Mouse (Mus musculus): ENCODE measurements around the gene Klrb1b.
"Not testable (repeated sequence)": the region's sequence is repeated elsewhere in the genome, so short reads cannot be mapped to it uniquely, and the experiment has no call there.

Klrb1b gene

DNA sequence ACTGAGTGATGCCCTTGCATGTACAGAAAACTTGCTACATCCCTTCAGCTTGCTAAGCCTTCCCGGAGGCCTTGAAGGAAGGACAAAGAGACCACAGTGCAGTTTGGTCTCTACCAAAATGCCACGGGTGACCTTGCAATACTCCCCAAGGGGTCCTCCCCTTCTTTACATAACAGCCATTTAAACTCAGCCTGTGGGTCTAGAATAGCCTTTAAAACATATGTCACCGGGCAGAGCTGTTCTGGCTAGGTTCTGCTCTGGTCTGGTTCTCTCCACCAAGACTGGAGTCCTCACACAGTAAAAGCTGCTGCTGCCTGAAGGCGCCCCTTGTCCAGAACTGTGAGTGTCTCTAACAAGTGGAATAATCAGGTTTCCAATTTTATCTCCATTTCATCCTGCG lies 25.4 kb downstream of the Klrb1b start:
- DNase-seq (ENCODE audit: low spot score in 2 of 2): not testable (repeated sequence)

DNA sequence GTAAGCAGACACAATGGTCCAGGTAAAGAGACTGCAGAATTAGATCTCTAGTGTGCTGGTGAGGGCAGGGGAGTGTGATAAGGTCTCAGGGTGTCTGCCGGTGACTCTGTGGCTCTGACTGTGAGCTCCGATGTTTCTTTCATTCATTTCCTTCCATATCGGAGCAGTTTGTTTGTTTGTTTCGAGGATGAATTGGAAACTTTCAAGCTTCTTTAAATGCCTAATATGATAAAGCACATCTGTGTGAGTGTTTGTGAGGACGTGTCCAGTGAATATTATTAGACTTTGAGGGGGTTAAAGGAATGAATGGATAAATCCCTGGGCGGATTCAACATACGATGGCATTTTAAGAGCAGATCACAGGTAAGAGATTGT lies 26.2 kb downstream of the Klrb1b start:
- DNase-seq (ENCODE audit: low spot score in 2 of 2): no peak

DNA sequence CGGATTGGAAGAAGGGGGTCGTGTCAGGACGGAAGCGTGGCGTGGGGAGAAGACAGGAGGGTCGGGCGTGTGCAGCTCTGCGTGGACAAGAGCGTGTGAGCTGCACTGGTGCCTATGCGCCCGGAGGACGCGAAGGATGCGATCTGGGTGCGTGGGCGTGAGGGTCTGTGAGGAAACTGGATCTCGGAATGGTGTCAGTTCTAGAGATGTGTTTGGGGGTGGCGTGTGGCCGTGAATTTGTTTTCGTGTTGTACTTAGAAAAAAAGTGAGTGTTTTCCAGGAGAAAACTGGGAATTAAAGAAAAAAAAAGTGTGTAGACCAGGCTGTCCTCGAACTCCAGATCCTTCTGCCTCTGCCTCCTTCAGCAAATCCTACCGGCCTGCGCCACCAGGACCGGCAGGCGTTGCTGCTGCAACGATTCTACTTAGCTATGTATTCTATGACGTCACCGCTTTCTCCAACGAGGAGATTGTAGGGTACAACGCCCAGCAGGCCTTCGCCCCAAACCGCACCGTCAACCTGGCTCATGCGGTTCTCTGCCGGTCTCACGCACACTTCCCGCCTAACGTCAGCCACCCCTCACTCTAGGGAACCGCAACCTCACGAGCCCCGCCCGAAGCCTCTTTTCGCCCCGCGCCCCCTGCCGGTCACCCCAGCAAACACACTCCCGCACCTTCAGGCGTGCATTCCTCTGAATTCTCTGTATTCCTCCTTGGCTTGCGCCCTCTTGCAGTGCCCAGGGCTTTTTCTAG lies 26.8 kb downstream of the Klrb1b start:
- peak; percentile 87 to 91 for DNase-seq (ENCODE audit: low spot score in 2 of 2)

DNA sequence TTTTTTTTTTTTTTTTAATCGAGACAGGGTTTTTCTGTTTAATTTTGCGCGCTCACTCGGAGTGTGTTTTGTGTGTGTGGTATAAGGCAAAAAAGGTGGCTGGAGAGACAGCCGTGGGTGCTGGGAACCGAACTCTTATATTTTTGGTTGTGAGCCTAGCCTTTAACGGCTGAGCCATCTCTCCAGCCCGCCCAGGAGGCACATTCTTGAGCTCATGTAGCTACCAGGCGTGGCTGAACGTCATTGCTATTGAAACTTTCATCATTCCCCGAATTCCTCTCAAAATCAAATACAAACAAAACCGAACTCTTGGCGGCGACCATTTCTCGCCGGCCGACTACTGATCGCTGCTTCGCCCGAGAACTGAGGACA lies 27.4 kb downstream of the Klrb1b start:
- DNase-seq (ENCODE audit: low spot score in 2 of 2): peak; percentile 77 to 78

DNA sequence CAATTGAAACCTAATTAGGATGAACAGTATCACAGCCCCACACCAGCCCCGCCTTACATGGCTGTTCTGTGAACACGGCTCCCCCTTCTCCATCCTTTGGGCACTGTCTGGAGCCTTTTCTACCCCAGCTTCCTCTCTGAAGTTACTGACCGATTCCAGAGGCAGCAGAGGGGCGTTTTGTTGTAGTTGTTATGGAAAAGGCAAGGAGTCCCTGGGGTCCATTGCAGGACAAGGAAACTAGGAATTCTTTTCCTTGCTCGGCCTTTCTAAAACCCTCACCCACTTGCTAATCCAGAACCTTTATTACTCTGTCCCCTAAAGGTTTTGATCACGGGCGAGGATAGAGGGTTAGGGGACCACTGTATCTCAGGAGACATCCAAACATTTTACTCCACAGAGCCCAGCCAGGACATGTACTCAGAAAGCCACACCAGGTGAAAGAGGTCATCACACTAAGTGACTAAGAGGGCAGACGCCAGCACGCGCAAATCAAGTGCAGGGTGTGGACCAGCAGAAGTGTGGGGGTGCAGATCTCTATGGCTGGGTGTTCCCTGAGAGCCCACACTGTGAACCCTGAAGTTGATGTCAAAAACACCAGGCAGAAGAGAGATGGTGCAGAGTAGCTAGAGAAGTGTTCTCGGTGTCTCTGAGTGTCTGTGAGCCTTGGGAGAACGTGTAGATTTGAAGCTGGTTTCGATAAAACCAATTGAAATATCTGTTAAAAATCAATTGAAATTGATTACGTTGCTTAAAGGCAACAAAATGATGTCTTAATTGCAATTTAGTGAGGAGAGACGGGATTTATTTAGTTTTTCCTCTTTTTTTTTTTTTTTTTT lies 28.0 kb downstream of the Klrb1b start:
- DNase-seq (ENCODE audit: low spot score in 2 of 2): peak; percentile 34 to 40

DNA sequence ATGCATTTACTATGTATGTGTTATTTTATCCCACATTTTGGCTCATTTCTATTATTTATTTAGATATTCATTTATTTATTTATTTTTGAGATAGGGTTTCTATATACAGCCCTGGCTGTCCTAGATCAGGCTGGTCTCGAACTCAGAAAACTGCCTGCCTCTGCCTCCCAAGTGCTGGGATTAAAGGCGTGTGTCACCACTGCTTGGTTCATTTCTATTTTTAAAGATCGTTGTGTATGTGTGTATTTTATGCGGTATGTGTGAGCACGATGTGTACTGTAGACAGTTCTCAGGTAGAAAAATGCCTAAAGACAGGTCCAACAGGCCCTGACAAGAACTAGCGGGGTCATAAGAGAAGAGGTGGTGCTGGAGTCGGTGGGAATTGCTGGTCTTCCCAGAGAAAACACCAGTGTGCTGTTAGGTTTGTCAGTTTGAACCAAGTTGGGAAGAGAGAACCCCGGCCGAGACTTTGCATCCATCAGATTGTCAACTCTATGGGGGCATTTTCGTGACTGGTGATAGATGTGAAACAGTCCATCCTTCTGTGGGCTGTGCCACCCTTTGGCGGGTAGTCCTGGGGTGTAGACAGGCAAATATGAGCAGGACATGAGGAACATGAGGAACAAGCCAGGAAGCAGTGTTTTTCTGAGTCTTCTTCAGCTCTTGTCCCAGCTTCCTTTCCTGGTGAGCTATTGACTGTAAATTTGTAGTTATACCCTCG lies 28.8 kb downstream of the Klrb1b start:
- no peak for DNase-seq (ENCODE audit: low spot score in 2 of 2)

DNA sequence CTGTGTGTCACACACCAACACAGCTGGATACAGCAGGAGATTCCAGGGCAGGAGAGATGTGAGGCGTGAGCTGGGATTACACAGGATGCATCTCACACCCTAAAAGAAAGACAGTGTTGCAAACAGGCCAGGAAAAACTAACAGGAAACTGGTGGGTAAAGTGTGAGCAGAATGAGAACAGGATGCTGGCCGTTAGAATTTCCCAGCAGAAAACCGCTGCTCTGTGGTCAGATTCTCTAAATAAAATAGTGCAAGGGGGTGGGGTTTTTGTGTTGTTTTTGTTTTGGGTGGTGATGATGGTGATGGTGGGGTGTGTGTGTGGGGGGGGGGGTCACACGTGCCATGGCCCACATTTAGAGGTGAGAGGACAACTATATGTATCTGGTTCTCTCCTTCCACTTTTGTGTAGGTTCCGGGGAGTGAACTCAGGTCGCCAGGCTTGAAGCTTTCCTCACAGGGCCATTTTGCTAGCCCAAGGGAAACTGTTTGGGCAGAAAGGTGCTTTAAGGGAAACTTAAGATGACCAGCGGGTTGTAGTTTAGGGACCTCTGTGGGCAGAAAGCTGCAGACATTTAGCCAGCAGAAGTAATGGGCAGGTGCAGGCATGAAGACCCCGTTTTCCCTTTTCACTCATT lies 29.7 kb downstream of the Klrb1b start:
- no peak for DNase-seq (ENCODE audit: low spot score in 2 of 2)

DNA sequence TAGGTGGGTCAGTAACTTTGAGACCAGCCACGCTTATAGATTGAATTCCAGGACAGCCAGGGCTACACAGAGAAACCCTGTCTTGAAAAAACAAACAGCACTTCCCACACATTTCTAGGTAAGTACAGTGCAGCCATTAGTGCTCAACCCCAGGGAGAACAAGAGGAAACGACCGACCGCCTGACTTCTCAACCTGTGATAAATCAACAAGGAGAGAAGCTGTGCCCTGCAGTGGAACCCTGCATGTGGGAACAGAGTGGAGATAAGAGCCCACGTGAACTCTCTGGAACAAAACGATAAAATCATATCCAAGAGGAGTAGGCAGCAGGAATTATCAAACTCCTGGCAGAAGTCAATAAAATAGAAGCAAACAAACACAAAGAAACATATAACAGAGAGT lies 32.4 kb downstream of the Klrb1b start:
- DNase-seq (ENCODE audit: low spot score in 2 of 2): no peak

DNA sequence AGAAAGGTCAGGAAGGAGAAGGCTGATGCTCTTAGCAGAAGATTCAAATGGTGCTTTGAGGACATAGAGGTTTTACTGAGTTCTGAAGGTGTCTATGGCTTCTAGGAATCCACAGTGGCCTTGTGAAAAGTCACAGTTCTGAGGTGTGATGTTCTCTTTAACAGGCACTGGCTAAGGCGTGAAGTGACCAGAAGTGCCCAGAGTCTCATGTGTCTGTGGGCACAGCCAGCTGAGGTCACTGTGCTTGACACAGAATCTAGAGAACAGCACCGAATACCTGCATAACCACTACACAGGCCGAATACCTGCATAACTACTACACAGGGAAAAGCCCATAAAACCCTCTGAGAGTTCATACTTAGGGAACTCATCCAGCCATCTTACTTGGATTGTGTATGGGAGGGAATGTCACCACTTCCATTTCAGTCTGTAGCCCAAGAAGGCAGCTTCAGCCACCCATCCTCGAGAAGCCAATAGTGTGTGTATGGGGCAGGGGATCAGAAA lies 35.6 kb downstream of the Klrb1b start:
- DNase-seq (ENCODE audit: low spot score in 2 of 2): not testable (repeated sequence)

DNA sequence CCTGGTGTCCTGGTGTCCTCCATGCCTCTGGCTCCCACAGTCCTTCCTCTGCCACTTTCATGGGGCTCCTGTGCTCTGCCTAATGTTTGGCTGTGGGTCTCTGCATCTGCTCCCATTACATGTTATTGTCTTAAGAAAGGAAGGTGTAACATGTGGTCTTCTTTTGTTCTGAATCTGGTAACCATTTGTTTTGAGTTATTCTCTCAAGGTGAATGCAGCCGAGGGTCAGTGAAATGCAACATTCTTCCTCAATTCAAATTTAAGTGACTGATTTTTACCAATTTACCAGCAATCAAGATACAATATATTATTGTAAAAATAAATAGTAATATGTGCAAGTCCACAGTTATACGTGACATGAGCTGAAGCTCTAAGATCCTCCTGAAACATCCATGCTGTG lies 37.0 kb downstream of the Klrb1b start, which contains the start of gene Klrb1c:
Gene Klrb1c (minus strand): TSS at position 101 of the 400 bp plus-strand sequence.
- DNase-seq (ENCODE audit: low spot score in 2 of 2): no peak

DNA sequence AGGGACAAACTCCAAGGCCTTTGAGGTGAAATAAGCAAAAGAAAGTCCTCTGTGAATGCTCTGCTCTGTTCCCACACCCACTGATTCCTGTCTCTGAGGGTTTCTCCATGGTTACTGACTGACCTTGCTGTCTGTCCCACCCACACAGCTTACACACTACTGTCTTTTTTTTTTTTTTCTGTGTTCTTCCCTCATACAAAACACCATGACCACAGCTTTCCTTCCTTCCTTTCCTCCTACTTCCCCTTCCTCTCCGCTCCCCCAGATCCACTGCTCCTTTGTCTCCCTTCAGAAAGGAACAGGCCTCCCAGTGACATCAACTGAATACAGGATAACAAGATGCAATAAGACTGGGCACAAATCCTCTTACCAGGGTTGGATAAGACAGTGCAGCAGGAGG lies 37.6 kb downstream of the Klrb1b start:
- DNase-seq (ENCODE audit: low spot score in 2 of 2): no peak

DNA sequence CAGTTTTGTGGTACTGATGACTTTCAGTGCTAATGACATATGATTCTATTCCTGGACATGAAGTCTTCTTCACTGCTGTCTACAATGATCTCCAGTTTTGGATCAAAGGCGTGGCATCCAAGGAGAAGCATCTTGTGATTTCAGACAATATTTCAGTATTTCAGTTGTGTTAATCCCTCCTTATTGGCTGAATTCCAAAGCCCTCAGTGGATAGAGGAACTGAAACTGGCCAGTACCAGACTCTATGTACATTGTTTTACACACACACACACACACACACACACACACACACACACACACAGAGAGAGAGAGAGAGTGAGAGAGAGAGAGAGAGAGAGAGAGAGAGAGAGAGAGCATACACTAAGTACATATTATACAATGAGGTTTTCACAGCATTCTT lies 39.7 kb downstream of the Klrb1b start:
- not testable (repeated sequence) for DNase-seq (ENCODE audit: low spot score in 2 of 2)

DNA sequence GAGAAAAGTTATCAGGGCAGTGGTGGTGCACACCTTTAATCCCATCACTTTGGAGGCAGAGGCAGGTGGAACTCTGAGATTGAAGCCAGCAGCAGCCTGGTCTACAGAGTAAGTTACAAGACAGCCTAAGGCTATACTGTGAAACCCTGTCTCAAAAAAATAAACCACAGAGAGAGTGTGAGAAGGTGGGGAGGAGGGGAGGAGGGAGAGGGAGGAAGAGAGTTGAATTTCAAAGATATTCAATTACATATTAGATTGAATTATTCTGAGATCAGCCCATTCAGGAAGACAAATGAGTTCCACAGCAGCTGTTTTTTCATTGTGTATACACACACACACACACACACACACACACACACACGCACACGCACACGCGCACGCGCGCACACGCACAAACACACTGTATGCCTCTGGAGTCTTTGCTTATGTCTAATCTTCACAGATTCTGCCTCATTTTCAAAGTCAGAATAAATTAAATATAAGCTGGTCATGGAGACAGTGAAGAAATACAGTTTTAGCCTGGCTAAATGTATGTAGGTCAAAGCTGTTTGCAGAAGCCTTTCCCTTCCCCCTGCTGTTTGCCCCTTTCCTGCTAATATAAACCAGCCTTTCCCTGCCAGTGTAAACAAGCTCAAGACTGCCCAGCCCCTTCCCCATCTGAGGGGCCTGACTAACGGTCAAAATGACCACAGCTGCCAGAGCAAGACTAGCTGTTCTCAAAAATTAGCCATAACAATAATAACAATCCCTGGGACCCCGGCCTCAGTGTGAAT lies 56.5 kb downstream of the Klrb1b start:
- DNase-seq (ENCODE audit: low spot score in 2 of 2): no peak

DNA sequence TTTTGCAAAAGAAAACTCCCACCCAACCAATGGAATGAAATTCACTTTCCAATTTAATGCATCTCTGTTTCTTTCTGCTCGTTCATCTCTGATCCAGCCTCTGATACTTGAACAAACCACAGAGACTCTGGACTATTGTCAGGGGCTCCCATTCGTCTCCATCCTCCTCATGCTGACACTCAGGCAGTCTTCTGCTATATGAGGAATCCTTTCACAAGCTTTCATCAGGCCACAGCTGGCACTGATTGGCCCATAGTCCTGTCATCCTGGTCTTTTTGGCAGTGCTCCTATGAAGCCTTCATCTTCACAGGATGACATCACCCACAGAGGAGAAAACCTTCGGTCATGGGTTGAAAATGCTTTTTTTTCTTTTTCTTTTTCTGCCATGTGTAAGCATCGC lies 58.1 kb downstream of the Klrb1b start:
- DNase-seq (ENCODE audit: low spot score in 2 of 2): no peak

DNA sequence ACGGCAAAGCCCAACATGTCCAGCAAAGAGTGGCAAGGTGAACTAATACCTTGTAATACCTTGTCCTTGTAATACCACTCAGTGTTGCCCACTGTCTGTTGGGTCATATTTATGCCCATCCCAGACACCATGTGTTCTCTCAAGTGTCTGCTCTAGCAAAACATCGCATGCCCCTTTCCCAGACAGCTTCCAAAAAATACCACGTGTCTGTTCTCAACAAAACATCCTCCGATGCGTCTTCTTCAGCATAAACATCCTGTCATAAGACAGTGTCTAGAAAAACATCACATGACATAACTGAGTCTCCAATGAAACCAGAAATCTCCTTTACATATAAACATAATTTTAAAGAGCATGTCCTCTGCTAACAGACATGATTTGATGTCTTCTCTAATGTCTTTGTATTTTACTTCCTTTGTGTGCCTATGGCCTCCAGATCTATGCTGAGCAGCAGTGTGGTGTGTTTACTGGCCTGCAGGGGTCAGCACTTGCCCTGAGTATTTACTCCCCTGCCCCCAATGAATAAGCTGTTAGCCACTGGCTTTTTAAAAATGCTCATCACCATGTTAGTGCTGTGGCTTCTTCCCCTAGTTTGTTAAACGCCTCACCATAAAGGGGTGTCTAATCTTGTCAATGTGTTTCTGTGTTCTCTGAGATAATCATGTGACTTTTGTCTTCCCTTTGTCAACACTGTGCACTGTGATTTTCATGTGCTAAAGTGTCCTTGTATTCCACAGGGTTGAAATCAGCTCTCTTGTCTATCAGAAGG lies 59.5 kb downstream of the Klrb1b start:
- peak; percentile 48 to 53 for DNase-seq (ENCODE audit: low spot score in 2 of 2)

DNA sequence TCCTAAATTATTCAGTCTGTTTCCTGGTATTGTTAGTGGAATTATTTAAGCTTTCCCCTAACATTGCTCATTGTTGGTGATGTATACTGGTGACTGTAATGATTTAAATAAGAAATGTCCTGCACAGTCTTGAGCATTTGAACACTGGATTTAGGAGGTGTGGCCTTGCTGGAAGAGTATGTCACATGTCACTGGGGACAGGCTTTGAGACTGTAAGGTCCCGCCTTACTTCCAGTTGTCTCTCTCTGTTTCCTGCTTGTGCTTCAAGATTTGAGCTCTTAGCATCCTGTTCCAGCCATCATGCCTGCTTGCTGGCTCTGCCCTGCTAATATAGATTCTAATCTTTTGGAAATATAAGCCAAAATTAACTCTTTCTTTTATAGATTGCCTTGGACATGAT lies 60.9 kb downstream of the Klrb1b start:
- no peak for DNase-seq (ENCODE audit: low spot score in 2 of 2)

DNA sequence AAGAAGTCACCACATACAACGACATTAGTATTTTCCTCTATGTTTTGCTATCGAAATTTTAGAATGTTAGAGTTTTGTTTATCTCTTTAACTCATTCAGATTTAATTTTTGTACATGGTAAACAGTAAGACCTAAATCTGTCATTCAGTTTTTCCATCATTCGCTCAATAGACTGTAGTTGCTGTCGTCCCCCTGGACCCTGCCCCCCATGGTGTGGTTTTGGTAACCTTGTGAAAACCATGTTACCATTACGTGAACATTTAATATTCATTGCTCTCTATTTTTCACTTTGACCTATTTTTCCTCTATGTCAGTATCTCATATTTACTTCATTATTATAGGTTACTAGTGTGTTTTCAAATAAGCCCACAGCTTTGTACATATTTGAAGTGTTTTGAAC lies 61.5 kb downstream of the Klrb1b start:
- DNase-seq (ENCODE audit: low spot score in 2 of 2): no peak

DNA sequence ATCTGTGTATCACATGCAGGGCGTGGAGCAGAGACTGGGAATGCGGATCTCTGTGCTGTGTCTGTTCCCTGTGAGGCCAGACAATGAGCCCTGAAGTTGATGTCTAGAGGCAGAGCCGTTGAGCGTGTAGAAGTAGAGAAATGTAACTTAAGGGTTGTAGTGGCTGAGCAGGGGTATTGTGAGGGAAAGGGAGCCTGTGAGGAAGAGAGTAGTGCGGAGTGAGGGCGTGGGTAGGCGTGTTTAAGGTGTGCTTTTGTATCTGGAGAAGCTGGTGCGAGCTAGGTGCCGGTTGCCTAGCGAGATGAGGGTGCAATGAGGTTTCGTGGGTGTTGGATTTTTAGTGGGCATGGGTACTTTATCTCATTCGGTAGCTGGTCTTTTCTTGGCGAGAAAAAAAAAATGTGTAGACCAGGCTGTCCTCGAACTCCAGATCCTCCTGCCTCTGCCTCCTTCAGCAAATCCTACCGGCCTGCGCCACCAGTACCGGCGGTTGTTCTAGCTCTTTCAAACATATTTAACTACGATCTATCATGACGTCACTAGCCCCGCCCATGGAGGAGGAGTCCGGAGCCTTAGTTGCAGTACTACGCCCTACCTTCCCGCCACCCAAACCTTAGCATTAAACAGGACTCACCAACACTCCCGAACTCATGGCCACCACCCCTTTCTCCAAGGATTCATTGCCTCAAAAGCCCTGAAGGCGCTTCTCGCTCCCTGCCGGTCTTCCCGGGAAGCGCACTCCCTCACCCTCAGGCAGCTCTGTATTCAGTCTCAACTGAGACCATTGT lies 62.2 kb downstream of the Klrb1b start:
- peak; percentile 97 to 99 for DNase-seq (ENCODE audit: low spot score in 2 of 2)
